Mouse (Mus musculus): Measurements from ENCODE around the gene Hcls1.

- TF ChIP-seq EP300 (IDR thresholded peaks at IDR 0.05; ENCODE audit: low read depth): no peak
- no peak for TF ChIP-seq CTCF (IDR thresholded peaks at IDR 0.05; ENCODE audit: low read depth)
These were observed 2.8 kb upstream of the Hcls1 start for GRCm38 (mm10) chr16:36931976-36932375.
